ENCODE assay signal across 14 mouse cellular contexts in genomic region chr5:127962656-127963055, GRCm38 (mm10).
DNase-seq lines count a peak whose midpoint lies in the region.
"Had no signal": no experiment of that assay in that cellular context is flagged by ENCODE, and none has a peak within 500 bp of the region (broad histone marks: within the 10 kb centered on the region; RNA-seq: fewer than 3 reads in every experiment).

No protein-coding gene starts in this region.

- DNase-seq in frontal cortex, postnatal 36 days (ENCODE audit: low spot score in 2 of 2): peak; percentile 19 to 47
- no peak for DNase-seq in frontal cortex, postnatal 25 days (ENCODE audit: low spot score in 2 of 2)
- peak; percentile 21 to 25 for DNase-seq in layer of hippocampus, adult 8-10 months (ENCODE audit: low spot score in 2 of 2)
- no peak for DNase-seq in layer of hippocampus, postnatal 36 days
- peak; percentile 56 for DNase-seq in right cerebral cortex, adult 18-20 months
- DNase-seq in right cerebral cortex, adult 2 months (ENCODE audit: low spot score in 2 of 2): no peak
- DNase-seq in adrenal gland, postnatal 4 days (ENCODE audit: low spot score in 2 of 2): no peak
- DNase-seq: adrenal gland, postnatal 14 days; cerebellum, adult 2 months; cerebellum, postnatal 10 days; forebrain, postnatal 0 days; gastrocnemius, postnatal 36 days; heart, adult 18-20 months; heart, postnatal 14 days had no signal

Comparison
In these comparisons a context has a peak if more than half of its experiments do, and no peak if none do; other contexts are left out.
1. DNase-seq: peak in frontal cortex, postnatal 36 days (2 of 2), layer of hippocampus, adult 8-10 months (2 of 2) and right cerebral cortex, adult 18-20 months (single experiment); none in frontal cortex, postnatal 25 days (0 of 2), layer of hippocampus, postnatal 36 days (0 of 2), right cerebral cortex, adult 2 months (0 of 2) and adrenal gland, postnatal 4 days (0 of 2).